Mouse (Mus musculus) mouse embryonic stem cell (cell line): ENCODE data around the gene Pbxip1.
"Not testable (repeated sequence)": the region's sequence is repeated elsewhere in the genome, so short reads cannot be mapped to it uniquely, and the experiment has no call there.

Experiments
- in situ Hi-C, 2 experiments: fragments of 300-500 bp; cut with MboI; formaldehyde crosslinking; loops; 1 replicate in 1 of 2; 3 replicates in 1 of 2; pipeline ENCODE4 v1.14.3; 2019 to 2020; ENCODE audit warnings: low sequenced_read_pairs in 2 of 2, low pct_unique_long_range_greater_than_20kb in 1 of 2, mixed read lengths in 1 of 2; ENCODE audit not compliant: unreplicated experiment in 1 of 2

Pbxip1 gene

DNA sequence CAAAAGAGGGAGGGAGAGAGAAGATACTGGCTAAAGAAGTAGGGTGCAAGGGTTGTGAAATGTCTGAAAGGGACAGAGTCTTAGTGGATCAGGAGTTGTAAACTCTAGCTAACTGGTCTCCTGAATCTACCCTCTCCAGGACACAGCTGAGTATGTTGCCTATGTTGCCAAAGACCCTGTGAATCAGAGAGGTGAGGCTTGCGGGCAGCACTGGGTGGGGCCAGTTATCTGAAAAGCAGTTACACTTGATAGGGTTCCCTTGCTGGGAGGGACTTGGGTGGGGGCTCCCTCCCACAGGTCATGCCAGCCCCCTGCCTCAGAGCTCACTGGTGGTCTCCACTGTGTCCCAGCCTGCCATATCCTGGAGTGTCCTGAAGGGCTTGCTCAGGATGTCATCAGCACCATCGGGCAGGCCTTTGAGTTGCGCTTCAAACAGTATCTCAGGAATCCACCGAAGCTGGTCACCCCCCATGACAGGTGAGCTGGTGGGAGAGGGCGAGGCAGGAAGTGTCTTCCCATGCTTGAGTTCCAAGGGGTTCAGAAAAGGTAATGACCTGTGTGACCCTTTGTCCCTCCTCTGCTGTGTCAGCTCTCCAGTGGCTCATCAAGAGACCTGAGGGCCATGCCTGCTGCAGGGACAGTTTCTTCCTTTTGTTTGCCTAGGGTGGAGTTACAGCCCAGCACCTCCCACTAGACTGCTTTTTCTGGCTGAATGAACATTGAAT lies 11.9 kb upstream of the Pbxip1 start:
- in situ Hi-C loops, result no loop called here

- in situ Hi-C loops, result no loop called here
These were observed 11.4 kb upstream of the Pbxip1 start for GRCm38 (mm10) chr3:89425141-89425525.

GRCm38 (mm10) chr3:89425876-89426275 lies 10.6 kb upstream of the Pbxip1 start:
- in situ Hi-C loops, result no loop called here

DNA sequence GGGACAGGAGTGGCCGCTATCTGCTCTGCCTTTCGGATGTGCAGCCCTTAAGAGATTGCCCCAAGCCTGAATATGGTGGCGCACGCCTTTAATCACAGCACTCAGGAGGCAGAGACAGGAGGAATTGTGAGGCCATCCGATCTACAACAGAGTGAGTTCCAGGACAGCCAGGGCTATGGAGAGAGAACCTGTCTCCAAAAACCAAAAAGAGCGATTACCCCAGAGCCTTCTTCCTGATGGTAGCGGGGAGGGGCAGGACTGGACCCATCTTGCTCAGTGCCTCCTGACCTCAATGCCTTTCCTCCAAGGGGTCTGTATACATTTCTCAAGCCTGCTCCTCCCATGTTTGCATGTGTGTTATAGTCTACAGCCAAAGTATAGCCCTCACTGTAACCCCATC lies 7.5 kb upstream of the Pbxip1 start:
- in situ Hi-C loops, result not testable (repeated sequence)

DNA sequence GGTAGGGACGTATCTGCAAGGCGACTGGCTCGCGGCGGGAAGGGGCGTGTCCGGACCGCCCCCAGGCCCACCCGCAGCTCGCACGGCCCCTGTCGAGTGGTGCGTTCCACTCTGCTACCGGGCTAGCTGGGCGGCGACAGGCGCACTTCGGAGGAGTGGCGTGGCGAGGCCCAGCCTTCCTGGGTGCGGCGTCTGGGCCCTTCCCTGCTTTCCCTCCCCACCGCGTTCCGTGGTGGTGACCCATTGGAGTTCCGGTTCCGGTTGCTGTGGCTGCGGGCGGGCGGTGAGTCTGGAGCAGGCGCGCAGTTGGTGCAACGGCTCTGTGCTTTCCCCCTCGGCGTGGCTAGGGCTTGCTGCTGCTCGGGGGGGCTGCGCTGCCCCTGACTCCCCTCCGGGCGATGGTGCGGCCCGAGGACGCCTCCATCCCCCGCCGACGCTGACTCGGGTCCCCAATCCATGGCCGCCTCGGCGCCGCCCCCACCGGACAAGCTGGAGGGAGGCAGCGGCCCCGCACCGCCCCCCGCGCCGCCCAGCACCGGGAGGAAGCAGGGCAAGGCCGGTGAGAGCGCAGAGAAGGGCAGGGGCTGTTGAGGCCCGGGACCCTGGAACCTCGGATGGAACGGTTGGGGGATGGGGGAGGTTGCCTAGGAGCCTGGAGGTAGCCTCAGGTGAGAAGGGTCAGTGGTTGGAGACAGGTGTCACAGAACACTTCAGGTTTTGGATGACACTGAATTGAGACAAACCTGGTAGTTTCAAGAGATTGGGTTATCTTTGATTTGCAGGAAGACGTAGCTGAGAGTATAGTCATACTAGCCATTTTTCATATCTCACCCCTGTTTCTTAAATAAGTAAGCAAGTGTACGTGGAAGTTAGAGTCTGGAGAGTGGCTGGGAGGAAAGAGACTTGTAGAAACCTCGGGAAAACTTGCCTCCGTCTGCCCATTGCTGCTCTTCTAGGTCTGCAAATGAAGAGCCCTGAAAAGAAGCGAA lies 6.0 kb upstream of the Pbxip1 start, which contains the start of gene Pygo2:
Gene Pygo2, plus strand, starts transcription at position 44 of the 989 bp plus-strand sequence.
- in situ Hi-C loops, result no loop called here

DNA sequence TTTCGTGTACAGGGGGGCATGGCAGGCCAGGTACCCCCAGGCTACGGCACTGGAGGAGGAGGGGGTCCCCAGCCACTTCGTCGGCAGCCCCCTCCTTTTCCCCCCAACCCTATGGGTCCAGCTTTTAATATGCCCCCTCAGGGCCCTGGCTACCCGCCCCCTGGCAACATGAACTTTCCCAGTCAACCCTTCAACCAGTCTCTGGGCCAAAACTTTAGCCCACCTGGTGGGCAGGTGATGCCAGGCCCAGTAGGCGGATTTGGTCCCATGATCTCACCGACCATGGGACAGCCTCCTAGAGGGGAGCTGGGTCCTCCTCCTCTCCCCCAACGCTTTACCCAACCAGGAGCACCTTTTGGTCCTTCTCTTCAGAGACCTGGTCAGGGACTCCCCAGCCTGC lies 3.9 kb upstream of the Pbxip1 start:
- in situ Hi-C loops, result no loop called here

- in situ Hi-C loops, result no loop called here
These were observed 2.0 kb upstream of the Pbxip1 start for GRCm38 (mm10) chr3:89434532-89434931.

- in situ Hi-C loops, result no loop called here
These were observed 1.5 kb upstream of the Pbxip1 start for GRCm38 (mm10) chr3:89435041-89435440.

- in situ Hi-C loops, result no loop called here
These were observed 763 bp downstream of the Pbxip1 start for GRCm38 (mm10) chr3:89437269-89437668.

DNA sequence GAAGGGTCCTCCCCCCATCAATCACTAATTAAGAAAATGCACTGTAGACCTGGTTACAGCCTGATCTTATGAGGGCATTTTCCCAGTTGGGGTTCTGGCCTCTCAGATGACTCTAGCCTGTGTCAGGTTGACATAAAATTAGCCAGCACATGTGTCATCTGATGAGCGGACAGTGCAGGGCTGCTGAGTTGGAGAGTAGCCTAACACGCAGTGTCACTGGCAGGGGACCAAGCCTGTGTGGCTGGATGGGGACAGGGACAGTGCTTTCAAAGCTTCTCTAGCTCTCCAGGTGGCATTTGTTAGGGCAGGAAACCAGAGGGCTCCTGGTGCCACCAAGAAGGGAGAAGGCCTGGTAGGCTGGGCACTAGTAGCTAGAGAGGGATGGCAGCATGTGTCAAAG lies 4.2 kb downstream of the Pbxip1 start:
- in situ Hi-C loops, result no loop called here

GRCm38 (mm10) chr3:89448720-89449537 lies 12.4 kb downstream of the Pbxip1 start:
- in situ Hi-C loops, result loop anchor here in 1 of 2 experiments (5.0 kb wide), 1 partner anchor 33 kb away; no protein-coding TSS in a partner anchor

GRCm38 (mm10) chr3:89449541-89449940 lies 13.0 kb downstream of the Pbxip1 start:
- in situ Hi-C loops, result loop anchor here in 1 of 2 experiments (5.0 kb wide), 1 partner anchor 33 kb away; no protein-coding TSS in a partner anchor

DNA sequence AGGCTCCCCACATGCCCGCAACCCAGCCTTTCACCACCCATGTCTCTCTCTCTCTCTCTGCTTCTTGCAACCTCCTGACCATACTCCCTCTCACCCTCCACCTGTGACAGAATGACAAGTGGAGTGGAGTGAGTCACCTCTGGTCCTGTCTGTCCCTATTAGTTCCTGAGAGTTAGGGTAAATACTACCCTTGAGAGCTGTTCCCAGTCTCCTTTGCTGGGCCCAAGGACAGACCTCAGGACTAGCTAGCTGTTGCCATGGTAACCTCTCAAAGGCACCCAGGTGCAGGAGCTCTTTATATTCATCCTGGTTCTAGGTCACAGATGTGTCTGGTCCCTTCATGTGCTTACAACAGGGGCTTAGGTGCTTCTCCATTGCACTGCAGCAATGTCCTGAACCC lies 15.4 kb downstream of the Pbxip1 start:
- in situ Hi-C loops, result no loop called here

GRCm38 (mm10) chr3:89454401-89455177 lies 18.1 kb downstream of the Pbxip1 start, which contains the start of gene Pmvk:
TSS of gene Pmvk (plus strand) at chr3:89454541.
- in situ Hi-C loops, result no loop called here

GRCm38 (mm10) chr3:89455786-89456285 lies 19.3 kb downstream of the Pbxip1 start:
- in situ Hi-C loops, result no loop called here

GRCm38 (mm10) chr3:89456726-89457665 lies 20.5 kb downstream of the Pbxip1 start:
- in situ Hi-C loops, result no loop called here
